Mouse (Mus musculus) spleen, adult 2 months (tissue): ENCODE data around the gene Yif1a.

ENCODE experiments used
- CTCF ChIP-seq: fragments of 200-500 bp; IDR thresholded peaks from 2 replicates; pipeline ENCODE4 v1.5.1; 2011; ENCODE audit warnings: mild to moderate bottlenecking, inconsistent platforms; ENCODE audit not compliant: insufficient read depth, insufficient read length, insufficient replicate concordance; ENCODE audit errors: extremely low read depth
- POLR2A ChIP-seq: fragments of 200-500 bp; IDR thresholded peaks from 2 replicates; pipeline ENCODE4 v1.6.1; 2011; ENCODE audit warnings: low read depth, low read length, inconsistent platforms

GRCm38 (mm10) chr19:5092083-5092482 lies 3.7 kb downstream of the Yif1a start:
- TF ChIP-seq POLR2A = no peak
- TF ChIP-seq CTCF = no peak
